Mouse (Mus musculus) forebrain, embryonic 11.5 days (tissue): ENCODE measurements around the gene Pafah1b3. TPM values are rescaled to one million over a fixed set of nuclear protein-coding genes. Genes with fewer than 3 reads are reported as not detected.

Source experiments
- ATAC-seq: fragments of 200-750 bp; cut with Nextera tagmentation; replicated peaks from 2 replicates; pipeline ENCODE4 v1.8.0; 2017; ENCODE audit warnings: moderate TSS enrichment; ENCODE audit not compliant: low FRiP score
- DNase-seq: peaks from one replicate; pipeline ENCODE4 v3.0.0-alpha.2; 2017; ENCODE audit warnings: low spot score
- H3K27ac ChIP-seq: fragments of 300-500 bp; sonication (generic); 2 replicates; pipeline ENCODE4 v1.5.1; 2014; ENCODE audit warnings: low read depth, low read length
- H3K27me3 ChIP-seq: fragments of 300-500 bp; sonication (generic); 2 replicates; pipeline ENCODE4 v1.6.1; 2014; ENCODE audit warnings: mild to moderate bottlenecking, low read length, mixed read lengths; ENCODE audit not compliant: control insufficient read depth, insufficient read depth
- H3K36me3 ChIP-seq: fragments of 300-500 bp; sonication (generic); 2 replicates; pipeline ENCODE4 v1.6.1; 2014; ENCODE audit warnings: mild to moderate bottlenecking, low read length, moderate library complexity, mixed read lengths; ENCODE audit not compliant: control insufficient read depth, insufficient read depth
- H3K4me1 ChIP-seq: fragments of 300-500 bp; sonication (generic); replicated peaks from 2 replicates; pipeline ENCODE4 v1.6.1; 2014; ENCODE audit warnings: low read length, mixed read lengths; ENCODE audit not compliant: control insufficient read depth, insufficient read depth
- H3K4me2 ChIP-seq: fragments of 300-500 bp; sonication (generic); 2 replicates; pipeline ENCODE4 v1.6.1; 2014; ENCODE audit warnings: low read depth, mild to moderate bottlenecking, low read length, moderate library complexity, mixed read lengths; ENCODE audit not compliant: severe bottlenecking
- H3K4me3 ChIP-seq: fragments of 300-500 bp; sonication (generic); 2 replicates; pipeline ENCODE4 v1.5.1; 2014; ENCODE audit warnings: low read depth, low read length
- H3K9ac ChIP-seq: fragments of 300-500 bp; sonication (generic); 2 replicates; pipeline ENCODE4 v1.6.1; 2014; ENCODE audit warnings: low read length
- H3K9me3 ChIP-seq: fragments of 300-500 bp; sonication (generic); 2 replicates; pipeline ENCODE4 v1.6.1; 2016; ENCODE audit warnings: low read length, mixed read lengths; ENCODE audit not compliant: control insufficient read depth
- WGBS: fragments of 180-500 bp; shearing (Covaris S2); extraction: QIAGEN DNeasy Blood & Tissue Kit; methylation state at CpG from one replicate; pipeline ENCODE4 v1.1.7; 2014; 5-methylcytosine and 5-hydroxymethylcytosine counted together
- polyA plus RNA-seq: library from polyadenylated mRNA; unstranded; fragments of >200 nt; fragmentation: Nextera tagmentation; extraction: Ambion mirVana; gene quantifications from 2 replicates; pipeline ENCODE4 v1.2.1, GENCODE M21; 2014

Pafah1b3 gene
- polyA plus RNA-seq, 1 experiment from 2014 or later: 298 TPM

- peak; percentile 79 for DNase-seq
- 3% methylated on average over 6 of the region's 6 CpGs for WGBS
- Histone ChIP-seq H3K9me3 (no peaks in the 10 kb centered on the region), H3K9ac (peak overlapping the region; percentile 42), H3K4me2 (peak overlapping the region; percentile 28; the same call in 1 of the 2 replicates), H3K36me3 (no peaks in the 10 kb centered on the region), H3K4me1 (0 out of 2 replicates have a peak, but pooled peaks cover 10% of the 10 kb centered on the region), H3K27ac (peak overlapping the region; percentile 74), H3K4me3 (no peak overlapping the region), H3K27me3 (no peaks in the 10 kb centered on the region)
- ATAC-seq: peak; percentile 59
Observed at GRCm38 (mm10) chr7:25322058-25322484, 24.3 kb upstream of the Pafah1b3 start.

GRCm38 (mm10) chr7:25317446-25317999 lies 19.7 kb upstream of the Pafah1b3 start:
- peak overlapping the region; percentile 74 for H3K27ac ChIP-seq
- H3K27me3 ChIP-seq: peaks cover 25% of the 10 kb centered on the region
- no peaks in the 10 kb centered on the region for H3K9me3 ChIP-seq
- peaks cover 25% of the 10 kb centered on the region for H3K4me1 ChIP-seq
- whole genome bisulfite sequencing: 17% methylated on average over 21 of the region's 21 CpGs
- no peaks in the 10 kb centered on the region for H3K36me3 ChIP-seq
- H3K9ac ChIP-seq: peak overlapping the region; percentile 83
- no peak for DNase-seq
- ATAC-seq: no peak
- H3K4me3 ChIP-seq: peak overlapping the region; percentile 62
- peak overlapping the region; percentile 87 for H3K4me2 ChIP-seq

GRCm38 (mm10) chr7:25316532-25317445 lies 19.0 kb upstream of the Pafah1b3 start, which contains the start of gene Megf8:
Gene Megf8, plus strand, starts transcription at chr7:25317164.
- Histone ChIP-seq H3K4me2 (peak within 1 kb of the TSS; percentile 87), H3K9ac (peak within 1 kb of the TSS; percentile 83), H3K4me3 (peak within 1 kb of the TSS; percentile 62), H3K9me3 (no peaks in the 10 kb centered on the region), H3K36me3 (no peaks in the 10 kb centered on the region), H3K4me1 (peaks cover 21% of the 10 kb centered on the region), H3K27ac (peak within 1 kb of the TSS; percentile 74), H3K27me3 (peaks cover 30% of the 10 kb centered on the region)
- peak; percentile 98 for ATAC-seq
- WGBS: under 1% methylated on average over 52 of the region's 52 CpGs
- peak; percentile 96 for DNase-seq

- Histone ChIP-seq H3K9me3 (no peaks in the 10 kb centered on the region), H3K4me1 (peaks cover 18% of the 10 kb centered on the region), H3K4me2 (peak overlapping the region; percentile 60), H3K9ac (peak overlapping the region; percentile 56), H3K27ac (no peak overlapping the region), H3K36me3 (no peaks in the 10 kb centered on the region), H3K4me3 (peak overlapping the region; percentile 40), H3K27me3 (peaks cover 30% of the 10 kb centered on the region)
- DNase-seq (peak; percentile 70), ATAC-seq (no peak)
- under 1% methylated on average over 65 of the region's 69 CpGs for WGBS
Observed at GRCm38 (mm10) chr7:25315306-25316041, 17.7 kb upstream of the Pafah1b3 start.

- WGBS: 2% methylated on average over 45 of the region's 51 CpGs
- no peak overlapping the region for H3K27ac ChIP-seq
- peaks cover 30% of the 10 kb centered on the region for H3K27me3 ChIP-seq
Observed at GRCm38 (mm10) chr7:25314606-25315305, 17.0 kb upstream of the Pafah1b3 start.

GRCm38 (mm10) chr7:25313325-25313724 lies 15.5 kb upstream of the Pafah1b3 start:
- H3K27me3 ChIP-seq: peaks cover 30% of the 10 kb centered on the region
- DNase-seq (no peak), ATAC-seq (no peak)
- H3K27ac ChIP-seq: no peak overlapping the region
- no peak overlapping the region for H3K9ac ChIP-seq
- no peaks in the 10 kb centered on the region for H3K9me3 ChIP-seq
- peaks cover 18% of the 10 kb centered on the region for H3K4me1 ChIP-seq
- H3K4me3 ChIP-seq: no peak overlapping the region
- H3K4me2 ChIP-seq: no peak overlapping the region
- 52% methylated on average over 7 of the region's 7 CpGs for WGBS
- no peaks in the 10 kb centered on the region for H3K36me3 ChIP-seq

More at GRCm38 (mm10) chr7:25314606-25315305, 17.0 kb upstream of the Pafah1b3 start:
- Histone ChIP-seq H3K4me3 (peak overlapping the region; percentile 40), H3K9ac (peak overlapping the region; percentile 56), H3K4me1 (peaks cover 18% of the 10 kb centered on the region), H3K4me2 (peak overlapping the region; percentile 60), H3K9me3 (no peaks in the 10 kb centered on the region), H3K36me3 (no peaks in the 10 kb centered on the region)
- DNase-seq: peak; percentile 70
- no peak for ATAC-seq

- peaks cover 34% of the 10 kb centered on the region for H3K27me3 ChIP-seq
Observed at GRCm38 (mm10) chr7:25311193-25311592, 13.4 kb upstream of the Pafah1b3 start.

GRCm38 (mm10) chr7:25309425-25309824 lies 11.6 kb upstream of the Pafah1b3 start:
- 86% methylated on average over 9 of the region's 9 CpGs for WGBS

More at GRCm38 (mm10) chr7:25311193-25311592, 13.4 kb upstream of the Pafah1b3 start:
- DNase-seq (no peak), ATAC-seq (no peak)
- no peak overlapping the region for H3K4me3 ChIP-seq
- H3K36me3 ChIP-seq: no peaks in the 10 kb centered on the region
- no peak overlapping the region for H3K9ac ChIP-seq
- peaks cover 15% of the 10 kb centered on the region for H3K4me1 ChIP-seq
- no peak overlapping the region for H3K4me2 ChIP-seq
- H3K9me3 ChIP-seq: no peaks in the 10 kb centered on the region
- no peak overlapping the region for H3K27ac ChIP-seq
- 84% methylated on average over 11 of the region's 11 CpGs for WGBS

More at GRCm38 (mm10) chr7:25309425-25309824, 11.6 kb upstream of the Pafah1b3 start:
- Histone ChIP-seq H3K36me3 (no peaks in the 10 kb centered on the region), H3K9ac (no peak overlapping the region), H3K4me2 (no peak overlapping the region), H3K27me3 (peaks cover 19% of the 10 kb centered on the region), H3K4me3 (no peak overlapping the region), H3K9me3 (no peaks in the 10 kb centered on the region), H3K4me1 (peaks cover 3% of the 10 kb centered on the region; the same call in 1 of the 2 replicates), H3K27ac (no peak overlapping the region)
- DNase-seq (no peak), ATAC-seq (no peak)
